Mouse (Mus musculus) heart, embryonic 11.5 days (tissue): ENCODE measurements around the gene Nrip2. TPM values are rescaled to one million over a fixed set of nuclear protein-coding genes. Genes with fewer than 3 reads are reported as not detected.

Experiments used
- ATAC-seq: fragments of 200-750 bp; cut with Nextera tagmentation; replicated peaks from 2 replicates; pipeline ENCODE4 v1.8.0; 2017; ENCODE audit warnings: moderate library complexity; ENCODE audit not compliant: insufficient number of reproducible peaks, low FRiP score, low TSS enrichment
- H3K27ac ChIP-seq: fragments of 300-500 bp; sonication (generic); 2 replicates; pipeline ENCODE4 v1.5.1; 2014; ENCODE audit warnings: mild to moderate bottlenecking, low read depth, low read length
- H3K27me3 ChIP-seq: fragments of 300-500 bp; sonication (generic); 2 replicates; pipeline ENCODE4 v1.6.1; 2014; ENCODE audit warnings: mild to moderate bottlenecking, low read length, mixed read lengths; ENCODE audit not compliant: control insufficient read depth, insufficient read depth
- H3K36me3 ChIP-seq: fragments of 300-500 bp; sonication (generic); 2 replicates; pipeline ENCODE4 v1.6.1; 2014; ENCODE audit warnings: mild to moderate bottlenecking, low read length, moderate library complexity, mixed read lengths; ENCODE audit not compliant: control insufficient read depth, insufficient read depth
- H3K4me1 ChIP-seq: fragments of 300-500 bp; sonication (generic); 2 replicates; pipeline ENCODE4 v1.6.1; 2014; ENCODE audit warnings: low read length; ENCODE audit not compliant: control insufficient read depth, insufficient read depth
- H3K4me2 ChIP-seq: fragments of 300-500 bp; sonication (generic); 2 replicates; pipeline ENCODE4 v1.6.1; 2014; ENCODE audit warnings: mild to moderate bottlenecking, moderate library complexity
- H3K4me3 ChIP-seq: fragments of 300-500 bp; sonication (generic); 2 replicates; pipeline ENCODE4 v1.5.1; 2014; ENCODE audit warnings: low read depth, low read length
- H3K9ac ChIP-seq: fragments of 300-500 bp; sonication (generic); 2 replicates; pipeline ENCODE4 v1.6.1; 2014; ENCODE audit warnings: mild to moderate bottlenecking, low read depth, low read length, moderate library complexity
- H3K9me3 ChIP-seq: fragments of 300-500 bp; sonication (generic); replicated peaks from 2 replicates; pipeline ENCODE4 v1.6.1; 2016; ENCODE audit warnings: low read length; ENCODE audit not compliant: control insufficient read depth
- WGBS: fragments of 180-500 bp; shearing (Covaris S2); extraction: QIAGEN DNeasy Blood & Tissue Kit; methylation state at CpG from one replicate; pipeline ENCODE4 v1.1.7; 2014; ENCODE audit not compliant: insufficient replicate concordance; 5-methylcytosine and 5-hydroxymethylcytosine counted together
- polyA plus RNA-seq: library from polyadenylated mRNA; unstranded; fragments of >200 nt; fragmentation: Nextera tagmentation; extraction: Ambion mirVana; gene quantifications from 2 replicates; pipeline ENCODE4 v1.2.1, GENCODE M21; 2014

The Nrip2 gene
- polyA plus RNA-seq, 1 experiment from 2014 or later: 1.9 TPM

DNA sequence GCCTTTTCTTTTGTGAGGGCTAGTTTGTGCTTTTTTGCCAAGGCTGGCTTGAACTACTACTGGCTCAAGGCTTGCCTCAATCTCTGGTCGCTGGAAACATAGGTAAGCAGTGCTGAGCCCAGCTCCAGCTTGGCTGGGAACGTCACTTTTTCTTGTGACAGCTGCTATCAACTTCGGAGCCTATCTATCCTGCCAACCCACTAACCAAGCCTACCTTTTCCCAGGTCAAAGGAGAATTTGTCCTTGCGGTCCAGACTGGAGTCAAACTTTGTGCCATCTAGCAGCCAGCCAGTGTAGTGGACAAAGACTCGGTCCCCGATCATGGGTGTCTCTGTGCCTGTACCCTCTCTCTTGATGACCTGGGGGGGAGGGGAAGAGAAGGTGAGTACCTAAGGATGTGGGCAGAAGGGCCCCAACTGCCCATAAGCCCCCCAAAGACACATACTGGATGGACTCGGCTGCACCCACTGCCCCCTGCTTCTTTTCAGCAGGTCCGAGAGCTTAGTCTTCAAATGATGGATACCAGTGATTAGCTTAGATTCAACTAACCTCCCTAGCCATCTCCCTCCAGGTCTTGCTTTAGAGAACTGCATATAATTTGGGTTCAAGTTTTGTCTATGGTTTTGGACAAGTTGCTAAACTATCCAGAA is 37.4 kb downstream of the Nrip2 start:
- ATAC-seq: no peak
- Histone ChIP-seq H3K36me3 (peaks cover 37% of the 10 kb centered on the region), H3K4me3 (peak overlapping the region; percentile 95), H3K4me1 (peaks cover 27% of the 10 kb centered on the region), H3K4me2 (peak overlapping the region; percentile 75), H3K27me3 (no peaks in the 10 kb centered on the region), H3K27ac (no peak overlapping the region), H3K9me3 (no peaks in the 10 kb centered on the region), H3K9ac (no peak overlapping the region; the same call in 1 of the 2 replicates)
- 80% methylated on average over 8 of the region's 8 CpGs for WGBS

GRCm38 (mm10) chr6:128437288-128437687 is 38.2 kb downstream of the Nrip2 start:
- Histone ChIP-seq H3K4me1 (peaks cover 27% of the 10 kb centered on the region), H3K27ac (peak overlapping the region; percentile 95; the same call in 1 of the 2 replicates)

GRCm38 (mm10) chr6:128437731-128438316 is 38.7 kb downstream of the Nrip2 start:
- H3K9ac ChIP-seq: peak overlapping the region; percentile 98
- H3K4me2 ChIP-seq: peak overlapping the region; percentile 75
- peak; percentile 75 for ATAC-seq
- H3K9me3 ChIP-seq: no peaks in the 10 kb centered on the region
- peak overlapping the region; percentile 95 for H3K27ac ChIP-seq
- peak overlapping the region; percentile 95 for H3K4me3 ChIP-seq
- H3K27me3 ChIP-seq: no peaks in the 10 kb centered on the region
- peaks cover 23% of the 10 kb centered on the region for H3K36me3 ChIP-seq
- WGBS: under 1% methylated on average over 52 of the region's 52 CpGs
- peaks cover 27% of the 10 kb centered on the region for H3K4me1 ChIP-seq

More at GRCm38 (mm10) chr6:128437288-128437687, 38.2 kb downstream of the Nrip2 start:
- 2% methylated on average over 10 of the region's 10 CpGs for WGBS
- Histone ChIP-seq H3K4me2 (peak overlapping the region; percentile 75), H3K9me3 (no peaks in the 10 kb centered on the region), H3K36me3 (peaks cover 28% of the 10 kb centered on the region), H3K27me3 (no peaks in the 10 kb centered on the region), H3K9ac (peak overlapping the region; percentile 98), H3K4me3 (peak overlapping the region; percentile 95)
- no peak for ATAC-seq

GRCm38 (mm10) chr6:128438317-128438870 is 39.3 kb downstream of the Nrip2 start, which contains the start of gene Fkbp4:
Gene Fkbp4, minus strand, starts transcription at chr6:128438677.
- H3K27me3 ChIP-seq: no peaks in the 10 kb centered on the region
- peaks cover 27% of the 10 kb centered on the region for H3K4me1 ChIP-seq
- no peaks in the 10 kb centered on the region for H3K9me3 ChIP-seq
- peaks cover 18% of the 10 kb centered on the region for H3K36me3 ChIP-seq
- peak within 1 kb of the TSS; percentile 98 for H3K9ac ChIP-seq
- peak within 1 kb of the TSS; percentile 95 for H3K4me3 ChIP-seq
- WGBS: under 1% methylated on average over 64 of the region's 67 CpGs
- peak within 1 kb of the TSS; percentile 95 for H3K27ac ChIP-seq
- peak; percentile 95 for ATAC-seq
- H3K4me2 ChIP-seq: peak within 1 kb of the TSS; percentile 75

DNA sequence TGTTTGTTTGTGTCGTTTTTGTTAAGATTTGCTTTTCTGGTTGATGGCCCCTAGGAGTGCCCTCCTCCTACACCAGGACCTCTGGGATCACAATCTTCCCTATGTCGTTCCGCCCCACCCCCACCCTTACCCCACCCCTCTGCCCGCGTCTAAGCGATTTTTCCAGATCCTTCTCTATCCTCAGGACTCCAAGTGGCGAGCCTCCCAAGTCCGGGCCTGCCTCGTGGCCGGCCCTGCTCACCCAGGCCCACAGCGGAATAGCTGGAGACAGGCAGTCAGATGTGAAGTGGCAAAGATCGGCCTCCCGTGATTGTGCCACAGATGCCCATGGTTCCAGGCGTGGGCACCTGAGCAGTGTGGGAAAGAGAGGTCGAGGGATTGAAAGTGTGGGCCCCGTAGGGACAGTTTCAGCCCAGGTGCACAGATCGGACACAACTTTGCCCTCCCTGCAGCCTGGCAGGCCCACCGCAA is 39.8 kb downstream of the Nrip2 start:
- peak; percentile 52; the same call in 1 of the 2 replicates for ATAC-seq
- peaks cover 13% of the 10 kb centered on the region for H3K36me3 ChIP-seq
- peak overlapping the region; percentile 95 for H3K4me3 ChIP-seq
- peaks cover 27% of the 10 kb centered on the region for H3K4me1 ChIP-seq
- H3K9me3 ChIP-seq: no peaks in the 10 kb centered on the region
- no peaks in the 10 kb centered on the region for H3K27me3 ChIP-seq
- H3K9ac ChIP-seq: peak overlapping the region; percentile 62
- 26% methylated on average over 18 of the region's 18 CpGs for WGBS
- H3K4me2 ChIP-seq: peak overlapping the region; percentile 75
- peak overlapping the region; percentile 95; the same call in 1 of the 2 replicates for H3K27ac ChIP-seq

- Histone ChIP-seq H3K4me3 (no peak overlapping the region), H3K4me1 (peaks cover 18% of the 10 kb centered on the region), H3K27me3 (no peaks in the 10 kb centered on the region), H3K9ac (no peak overlapping the region), H3K27ac (no peak overlapping the region), H3K9me3 (no peaks in the 10 kb centered on the region), H3K4me2 (no peak overlapping the region), H3K36me3 (peaks cover 4% of the 10 kb centered on the region; the same call in 1 of the 2 replicates)
- 87% methylated on average over 2 of the region's 2 CpGs for WGBS
- ATAC-seq: no peak
Measured at GRCm38 (mm10) chr6:128440238-128440637, 41.1 kb downstream of the Nrip2 start.

- ATAC-seq: no peak
- Histone ChIP-seq H3K4me1 (0 out of 2 replicates have a peak, but pooled peaks cover 4% of the 10 kb centered on the region), H3K27me3 (no peaks in the 10 kb centered on the region), H3K4me2 (peak overlapping the region; percentile 62), H3K9ac (0 out of 2 replicates have a peak overlapping the region, but pooled peaks have one; percentile 1), H3K4me3 (peak overlapping the region; percentile 22), H3K27ac (no peak overlapping the region), H3K36me3 (no peaks in the 10 kb centered on the region), H3K9me3 (no peaks in the 10 kb centered on the region)
- WGBS: 12% methylated on average over 14 of the region's 14 CpGs
Measured at GRCm38 (mm10) chr6:128445761-128446535, 46.9 kb downstream of the Nrip2 start.

GRCm38 (mm10) chr6:128447063-128447462 is 48.0 kb downstream of the Nrip2 start:
- ATAC-seq: no peak
- no peaks in the 10 kb centered on the region for H3K9me3 ChIP-seq
- no peak overlapping the region for H3K27ac ChIP-seq
- no peaks in the 10 kb centered on the region for H3K27me3 ChIP-seq
- no peak overlapping the region for H3K4me3 ChIP-seq
- 0 out of 2 replicates have a peak, but pooled peaks cover 4% of the 10 kb centered on the region for H3K4me1 ChIP-seq
- H3K9ac ChIP-seq: no peak overlapping the region
- H3K4me2 ChIP-seq: no peak overlapping the region
- H3K36me3 ChIP-seq: no peaks in the 10 kb centered on the region
- 92% methylated on average over 5 of the region's 5 CpGs for WGBS
